Mouse (Mus musculus) embryonic facial prominence, embryonic 11.5 days (tissue): Measurements from ENCODE around the gene Mrpl48. TPM values are rescaled to one million over a fixed set of nuclear protein-coding genes. Genes with fewer than 3 reads are reported as not detected.
A peak's percentile ranks its signal among the peaks of the same experiment; 100 is the strongest.

ENCODE experiments used
- ATAC-seq: fragments of 200-750 bp; cut with Nextera tagmentation; replicated peaks from 2 replicates; pipeline ENCODE4 v1.8.0; 2017; ENCODE audit warnings: low read depth; ENCODE audit not compliant: insufficient number of reproducible peaks, low FRiP score, low TSS enrichment
- DNase-seq: peaks from one replicate; pipeline ENCODE4 v3.0.0-alpha.2; 2015; ENCODE audit warnings: low spot score
- H3K27ac ChIP-seq: fragments of 300-500 bp; sonication (generic); replicated peaks from 2 replicates; pipeline ENCODE4 v1.5.1; 2014; ENCODE audit warnings: mild to moderate bottlenecking, low read depth, low read length, control low read depth
- H3K27me3 ChIP-seq: fragments of 300-500 bp; sonication (generic); 2 replicates; pipeline ENCODE4 v1.6.1; 2014; ENCODE audit warnings: mild to moderate bottlenecking, low read length, moderate library complexity, mixed read lengths; ENCODE audit not compliant: control insufficient read depth, insufficient read depth
- H3K36me3 ChIP-seq: fragments of 300-500 bp; sonication (generic); replicated peaks from 2 replicates; pipeline ENCODE4 v1.6.1; 2014; ENCODE audit warnings: low read depth, mild to moderate bottlenecking, low read length, moderate library complexity, mixed read lengths; ENCODE audit not compliant: control insufficient read depth, insufficient read depth
- H3K4me1 ChIP-seq: fragments of 300-500 bp; sonication (generic); 2 replicates; pipeline ENCODE4 v1.6.1; 2014; ENCODE audit warnings: low read length, mixed read lengths; ENCODE audit not compliant: control insufficient read depth, insufficient read depth
- H3K4me2 ChIP-seq: fragments of 300-500 bp; sonication (generic); 2 replicates; pipeline ENCODE4 v1.6.1; 2014; ENCODE audit warnings: low read depth, mild to moderate bottlenecking, control low read depth, low read length, moderate library complexity
- H3K4me3 ChIP-seq: fragments of 300-500 bp; sonication (generic); 2 replicates; pipeline ENCODE4 v1.5.1; 2014; ENCODE audit warnings: low read depth, low read length, control low read depth
- H3K9ac ChIP-seq: fragments of 300-500 bp; sonication (generic); replicated peaks from 2 replicates; pipeline ENCODE4 v1.6.1; 2014; ENCODE audit warnings: mild to moderate bottlenecking, control low read depth, low read length
- H3K9me3 ChIP-seq: fragments of 300-500 bp; sonication (generic); replicated peaks from 2 replicates; pipeline ENCODE4 v1.6.1; 2016; ENCODE audit warnings: mild to moderate bottlenecking, low read length, inconsistent platforms, mixed read lengths; ENCODE audit not compliant: control insufficient read depth
- WGBS: fragments of 180-500 bp; shearing (Covaris S2); extraction: QIAGEN DNeasy Blood & Tissue Kit; methylation state at CpG from one replicate; pipeline ENCODE4 v1.1.7; 2014; 5-methylcytosine and 5-hydroxymethylcytosine counted together
- polyA plus RNA-seq: library from polyadenylated mRNA; unstranded; fragments of >200 nt; fragmentation: Nextera tagmentation; extraction: Ambion mirVana; gene quantifications from 2 replicates; pipeline ENCODE4 v1.2.1, GENCODE M21; 2014

Gene Mrpl48
- polyA plus RNA-seq, 1 experiment from 2014 or later = 66.7 TPM

DNA sequence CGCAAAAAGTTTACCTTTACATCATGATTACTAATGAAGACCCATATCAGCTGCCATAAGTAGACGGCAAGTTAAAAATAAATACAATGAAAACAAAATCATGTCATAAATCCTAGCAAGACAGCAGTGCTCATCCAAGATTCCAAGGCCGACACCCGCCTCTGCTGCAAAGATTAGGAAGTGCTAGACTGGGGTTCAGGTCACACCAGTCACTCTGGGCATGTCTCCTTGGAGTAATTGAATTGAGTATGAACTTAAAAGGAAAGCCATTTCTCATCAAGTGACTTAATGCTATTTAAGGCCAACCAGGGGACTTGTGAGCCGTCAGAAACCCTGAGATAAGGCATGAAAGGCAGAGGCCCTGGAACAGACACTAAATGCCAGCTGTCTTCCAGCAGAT lies 50.9 kb downstream of the Mrpl48 start:
- Histone ChIP-seq H3K4me2 (no peak overlapping the region), H3K36me3 (no peaks in the 10 kb centered on the region), H3K27me3 (no peaks in the 10 kb centered on the region), H3K27ac (no peak overlapping the region), H3K4me1 (no peaks in the 10 kb centered on the region), H3K4me3 (no peak overlapping the region), H3K9ac (no peak overlapping the region), H3K9me3 (no peaks in the 10 kb centered on the region)
- no peak for DNase-seq
- 88% methylated on average over 5 of the region's 5 CpGs for WGBS
- no peak for ATAC-seq

DNA sequence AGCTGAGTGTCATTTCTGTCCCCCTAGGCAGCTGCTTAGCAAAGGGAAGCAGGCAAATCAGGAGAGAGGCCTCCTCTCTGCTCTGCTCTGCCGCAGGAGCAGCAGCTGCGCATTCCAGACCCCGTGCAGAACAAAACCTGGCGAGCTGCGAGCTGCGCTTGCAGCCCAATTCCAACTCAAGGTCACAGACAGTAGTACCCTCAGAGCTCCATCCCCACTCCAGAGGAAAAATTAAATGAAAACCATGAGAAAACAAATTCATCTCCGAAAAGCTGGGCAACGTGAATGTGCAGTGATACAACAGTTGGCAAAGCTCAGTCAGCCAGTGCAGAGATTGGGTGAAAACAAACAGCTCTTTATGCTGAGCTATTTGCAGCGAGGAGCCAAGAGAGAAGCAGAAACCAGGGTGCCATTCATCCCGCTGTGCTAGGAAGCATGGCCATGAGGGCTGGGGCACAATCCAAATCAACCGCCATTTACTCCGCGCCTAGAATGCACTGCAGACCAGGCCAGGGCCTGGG lies 52.6 kb downstream of the Mrpl48 start:
- ATAC-seq = peak; percentile 67; the same call in 1 of the 2 replicates
- WGBS = 23% methylated on average over 13 of the region's 13 CpGs
- Histone ChIP-seq H3K4me2 (no peak overlapping the region), H3K27me3 (no peaks in the 10 kb centered on the region), H3K9ac (peak overlapping the region; percentile 23; the same call in 1 of the 2 replicates), H3K36me3 (no peaks in the 10 kb centered on the region), H3K4me1 (no peaks in the 10 kb centered on the region), H3K27ac (peak overlapping the region; percentile 43; the same call in 1 of the 2 replicates), H3K4me3 (no peak overlapping the region), H3K9me3 (no peaks in the 10 kb centered on the region)
- DNase-seq = peak; percentile 48

DNA sequence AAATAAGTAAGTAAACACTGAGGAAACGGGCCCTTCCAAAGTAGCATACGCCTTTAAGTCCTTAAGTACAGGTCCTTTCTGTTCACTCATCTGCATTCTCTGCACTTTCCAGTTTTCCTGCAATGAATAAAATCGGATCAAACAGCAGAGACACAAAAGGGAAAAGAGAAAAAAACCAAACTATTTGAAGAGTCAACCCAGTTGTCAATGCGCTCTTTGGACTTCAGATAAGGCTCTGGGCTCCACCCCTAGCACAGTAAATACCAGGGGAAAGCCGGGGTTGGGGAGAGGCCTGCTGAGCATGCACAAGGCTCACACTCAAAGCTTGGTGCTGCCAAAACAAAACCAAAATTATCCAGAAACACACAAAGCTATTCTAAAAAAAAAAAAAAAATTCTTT lies 53.2 kb downstream of the Mrpl48 start:
- ATAC-seq (no peak), DNase-seq (no peak)
- Histone ChIP-seq H3K9me3 (no peaks in the 10 kb centered on the region), H3K9ac (no peak overlapping the region), H3K36me3 (no peaks in the 10 kb centered on the region), H3K4me3 (no peak overlapping the region), H3K4me2 (no peak overlapping the region), H3K27ac (no peak overlapping the region), H3K4me1 (no peaks in the 10 kb centered on the region), H3K27me3 (no peaks in the 10 kb centered on the region)
- WGBS = 67% methylated on average over 5 of the region's 5 CpGs

DNA sequence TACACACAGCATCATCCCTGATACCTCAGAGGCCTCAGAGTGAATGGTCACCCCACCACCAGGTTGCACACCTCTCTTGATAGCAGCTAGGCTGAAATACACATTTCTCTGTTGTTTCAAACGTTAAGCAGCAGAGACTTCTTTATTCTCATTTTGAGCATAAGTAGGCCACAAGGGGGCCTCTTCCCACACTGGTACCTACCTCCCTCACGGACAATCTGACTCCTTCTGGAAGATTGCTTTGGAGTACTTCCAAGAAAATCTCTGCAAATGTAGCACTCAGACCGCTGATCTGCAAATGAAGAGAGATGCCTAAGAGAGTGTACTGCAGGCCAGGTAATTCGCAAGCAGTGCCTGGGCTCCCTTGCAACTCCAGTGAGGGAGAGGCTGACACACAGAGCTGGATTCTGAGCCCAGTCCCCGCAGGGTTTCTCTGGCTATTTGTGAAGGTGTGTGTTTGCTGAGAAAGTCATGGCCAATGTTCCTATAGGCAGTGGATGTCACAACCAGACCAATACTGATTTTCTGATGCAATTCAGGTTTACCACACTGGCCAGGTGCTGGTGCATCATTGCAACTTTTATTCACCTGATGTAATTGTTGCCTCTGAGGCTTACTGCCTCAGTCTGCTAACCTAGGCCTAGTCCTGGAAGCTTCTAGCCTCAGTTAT lies 57.6 kb downstream of the Mrpl48 start:
- 64% methylated on average over 5 of the region's 5 CpGs for WGBS
- Histone ChIP-seq H3K9me3 (no peaks in the 10 kb centered on the region), H3K27me3 (no peaks in the 10 kb centered on the region), H3K4me2 (no peak overlapping the region), H3K9ac (no peak overlapping the region), H3K4me1 (no peaks in the 10 kb centered on the region), H3K4me3 (no peak overlapping the region), H3K36me3 (no peaks in the 10 kb centered on the region), H3K27ac (no peak overlapping the region)
- DNase-seq = no peak
- ATAC-seq = no peak

- Histone ChIP-seq H3K4me2 (no peak overlapping the region), H3K27me3 (no peaks in the 10 kb centered on the region), H3K36me3 (no peaks in the 10 kb centered on the region), H3K4me3 (no peak overlapping the region), H3K27ac (no peak overlapping the region), H3K9me3 (no peaks in the 10 kb centered on the region), H3K9ac (no peak overlapping the region), H3K4me1 (no peaks in the 10 kb centered on the region)
- WGBS = 87% methylated on average over 3 of the region's 3 CpGs
- DNase-seq (no peak), ATAC-seq (no peak)
Observed at GRCm38 (mm10) chr7:100549796-100550195, 58.3 kb downstream of the Mrpl48 start.

DNA sequence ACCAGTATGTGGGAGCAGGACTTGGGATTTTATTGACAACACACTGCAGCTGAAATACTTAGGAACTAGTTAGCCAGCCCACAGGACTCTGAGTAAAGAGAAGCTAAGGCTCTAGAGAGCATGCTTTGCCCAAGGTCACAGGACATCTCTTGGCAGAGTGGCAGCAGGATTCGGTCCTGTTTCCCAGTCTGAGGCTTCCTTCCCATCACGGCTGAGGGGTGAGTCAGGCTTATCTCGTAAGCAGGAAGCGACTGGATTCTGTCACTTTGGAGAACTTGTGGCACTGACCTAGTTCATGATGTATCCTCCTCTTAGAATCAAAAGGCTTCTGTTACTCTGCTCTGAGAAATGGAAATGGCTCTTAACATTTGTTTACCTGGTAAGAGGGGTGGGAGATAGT lies 60.5 kb downstream of the Mrpl48 start:
- no peaks in the 10 kb centered on the region for H3K27me3 ChIP-seq
- H3K9ac ChIP-seq = no peak overlapping the region
- H3K9me3 ChIP-seq = no peaks in the 10 kb centered on the region
- no peak for ATAC-seq
- H3K4me3 ChIP-seq = no peak overlapping the region
- H3K4me2 ChIP-seq = no peak overlapping the region
- H3K4me1 ChIP-seq = no peaks in the 10 kb centered on the region
- H3K27ac ChIP-seq = no peak overlapping the region
- H3K36me3 ChIP-seq = no peaks in the 10 kb centered on the region
- no peak for DNase-seq
- 87% methylated on average over 4 of the region's 4 CpGs for WGBS

DNA sequence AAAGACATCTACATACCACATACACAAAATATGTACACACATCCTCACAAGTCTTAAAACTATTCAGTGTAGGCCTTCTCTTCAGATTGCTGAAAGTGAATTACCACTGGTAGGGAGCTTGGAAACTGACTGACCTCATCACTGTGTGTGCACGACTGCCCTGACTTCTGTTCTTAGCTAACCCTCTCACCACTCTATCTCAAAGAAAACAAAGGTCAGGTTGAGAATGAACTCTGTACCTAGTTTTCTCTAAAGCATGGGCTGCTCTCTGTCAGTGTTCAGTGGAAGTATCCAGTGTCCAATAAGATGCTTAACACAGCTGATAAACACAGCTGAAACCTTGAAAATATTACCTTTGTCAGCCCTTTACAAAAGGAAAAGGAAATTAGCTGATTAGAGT lies 63.7 kb downstream of the Mrpl48 start:
- no peaks in the 10 kb centered on the region for H3K27me3 ChIP-seq
- no peak overlapping the region for H3K27ac ChIP-seq
- H3K9ac ChIP-seq = no peak overlapping the region
- H3K4me1 ChIP-seq = no peaks in the 10 kb centered on the region
- DNase-seq (no peak), ATAC-seq (no peak)
- H3K4me2 ChIP-seq = no peak overlapping the region
- H3K9me3 ChIP-seq = no peaks in the 10 kb centered on the region
- no peak overlapping the region for H3K4me3 ChIP-seq
- H3K36me3 ChIP-seq = no peaks in the 10 kb centered on the region; the same call in 1 of the 2 replicates
- 59% methylated on average over 1 of the region's 1 CpGs for WGBS

- H3K36me3 ChIP-seq = no peaks in the 10 kb centered on the region; the same call in 1 of the 2 replicates
- H3K9me3 ChIP-seq = no peaks in the 10 kb centered on the region
- H3K4me3 ChIP-seq = no peak overlapping the region
- 95% methylated on average over 9 of the region's 9 CpGs for WGBS
- no peak overlapping the region for H3K27ac ChIP-seq
- ATAC-seq (no peak), DNase-seq (no peak)
- H3K27me3 ChIP-seq = no peaks in the 10 kb centered on the region
- no peaks in the 10 kb centered on the region for H3K4me1 ChIP-seq
- H3K9ac ChIP-seq = no peak overlapping the region
- no peak overlapping the region for H3K4me2 ChIP-seq
Observed at GRCm38 (mm10) chr7:100539516-100539915, 68.6 kb downstream of the Mrpl48 start.
